Mouse (Mus musculus) 3134 (cell line): ENCODE data around the gene Mrpl20.
A peak's percentile ranks its signal among the peaks of the same experiment; 100 is the strongest.
"Not testable (repeated sequence)": the region's sequence is repeated elsewhere in the genome, so short reads cannot be mapped to it uniquely, and the experiment has no call there.

ENCODE experiments used
- DNase-seq: peaks from one replicate; pipeline ENCODE4 v3.0.0-alpha.2; 2011; ENCODE audit warnings: low spot score; ENCODE audit not compliant: insufficient read length; ENCODE audit errors: extremely low read depth

Gene Mrpl20

GRCm38 (mm10) chr4:155783486-155784080 is 19.1 kb upstream of the Mrpl20 start:
- DNase-seq: no peak

GRCm38 (mm10) chr4:155784081-155784701 is 18.5 kb upstream of the Mrpl20 start:
- peak; percentile 81 for DNase-seq

GRCm38 (mm10) chr4:155785246-155785645 is 17.4 kb upstream of the Mrpl20 start:
- no peak for DNase-seq

- no peak for DNase-seq
Observed at GRCm38 (mm10) chr4:155785819-155786218, 16.9 kb upstream of the Mrpl20 start, which contains the start of gene Tmem88b. Tmem88b (minus strand) TSS chr4:155785874.

DNA sequence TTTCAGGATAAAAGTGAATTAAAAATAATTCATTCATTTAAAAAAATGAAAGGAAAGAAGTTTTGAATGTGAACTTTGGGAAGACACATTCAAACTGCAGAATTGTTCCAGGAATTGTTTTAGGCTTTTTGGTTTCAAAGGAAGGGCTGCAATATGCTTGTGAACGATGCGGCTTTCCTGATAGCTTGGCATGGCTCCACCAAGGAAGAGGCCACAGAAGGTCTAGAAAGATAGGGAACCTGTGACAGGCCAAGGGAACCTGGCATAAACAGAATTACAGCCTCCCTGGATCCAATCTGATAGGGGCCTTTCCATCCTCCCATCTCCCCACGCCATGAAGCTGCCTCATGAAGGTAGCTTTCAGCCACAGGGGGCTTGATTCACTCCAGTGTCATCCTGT is 14.4 kb upstream of the Mrpl20 start:
- no peak for DNase-seq

DNA sequence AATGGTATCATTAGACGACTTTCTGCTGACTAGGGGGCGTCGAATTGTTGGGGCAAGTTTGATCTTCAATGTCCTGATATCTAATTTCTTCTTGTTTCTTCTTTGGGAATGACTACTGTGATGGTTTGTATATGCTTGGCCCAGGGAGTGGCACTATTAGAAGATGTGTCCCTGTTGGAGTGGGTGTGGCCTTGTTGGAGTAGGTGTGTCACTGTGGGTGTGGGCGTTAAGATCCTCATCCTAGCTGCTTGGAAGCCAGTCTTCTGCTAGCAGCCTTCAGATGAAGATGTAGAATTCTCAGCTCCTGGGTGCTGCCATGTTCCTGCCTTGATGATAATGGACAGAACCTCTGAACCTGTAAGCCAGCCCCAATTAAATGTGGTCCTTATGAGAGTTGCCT is 13.8 kb upstream of the Mrpl20 start:
- DNase-seq: not testable (repeated sequence)

DNA sequence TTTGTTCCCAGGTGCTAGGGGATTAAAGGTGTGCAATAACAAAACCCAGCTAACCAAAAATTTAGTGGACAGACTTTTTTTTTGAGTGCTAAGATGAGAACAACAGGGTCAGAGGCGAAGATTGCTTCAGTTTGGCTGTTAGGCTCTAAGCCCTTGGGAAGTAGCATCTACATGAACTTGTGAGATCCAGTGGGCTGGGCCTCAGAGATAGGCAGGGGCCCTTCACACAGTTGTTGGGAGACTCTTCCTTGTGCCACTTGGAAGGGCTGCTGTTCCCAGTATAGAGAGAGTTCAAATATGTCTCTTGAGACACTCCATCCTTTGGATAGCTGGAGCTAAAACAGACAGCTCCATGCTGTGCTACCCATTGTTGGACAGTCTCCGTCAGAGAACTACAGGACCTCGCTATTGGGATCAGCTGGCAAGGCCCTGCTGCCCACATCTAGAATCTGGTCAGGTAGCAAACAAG is 12.6 kb upstream of the Mrpl20 start, which contains the start of gene Ankrd65:
TSS of gene Ankrd65 (plus strand) at position 419 of the 469 bp plus-strand sequence.
- DNase-seq: no peak

DNA sequence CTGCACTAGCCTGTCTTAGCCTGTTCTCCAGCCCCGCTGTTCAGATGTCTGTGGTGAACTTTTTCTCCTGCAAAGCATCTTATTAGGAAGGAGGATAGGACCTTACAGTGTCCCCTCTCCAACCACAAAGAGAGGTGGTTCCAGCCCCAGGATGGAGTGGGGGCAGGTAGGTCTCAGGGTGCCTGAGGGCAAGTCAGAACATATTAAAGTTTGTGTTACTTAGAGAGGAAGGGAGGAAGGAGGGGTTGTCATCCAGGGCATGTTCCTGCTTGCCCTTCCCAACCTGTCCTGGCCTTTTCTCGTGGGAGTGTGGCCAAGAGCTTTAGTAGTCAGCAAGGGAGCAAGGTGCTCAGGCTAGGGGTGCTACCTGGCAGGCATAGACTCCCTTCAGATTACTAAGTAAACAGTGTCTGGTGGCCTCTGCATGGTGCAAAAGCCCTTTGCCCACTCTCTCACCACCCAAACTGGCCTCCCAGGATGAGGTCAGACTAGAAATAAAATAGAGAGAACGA is 12.0 kb upstream of the Mrpl20 start:
- no peak for DNase-seq

- no peak for DNase-seq
Observed at GRCm38 (mm10) chr4:155791240-155791933, 11.3 kb upstream of the Mrpl20 start.

DNA sequence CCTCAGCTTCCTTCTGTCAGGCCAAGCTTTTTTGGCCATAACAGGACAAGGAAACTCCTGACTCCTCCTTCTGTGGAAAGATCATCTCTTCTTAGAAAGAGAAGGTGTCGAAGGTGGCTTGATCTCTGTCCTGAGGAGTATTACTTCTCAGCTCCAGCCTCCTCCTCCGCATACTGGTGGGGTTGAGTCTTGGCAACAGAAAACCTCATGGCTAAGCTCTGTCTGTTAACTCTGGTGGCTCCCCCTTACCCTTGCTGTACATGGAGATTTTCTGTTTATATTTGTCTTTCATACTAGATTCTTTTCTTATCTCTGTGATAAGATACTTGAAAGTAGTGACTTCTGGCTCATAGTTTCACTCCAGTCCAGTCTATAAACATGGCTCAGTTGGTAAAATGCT is 8.9 kb upstream of the Mrpl20 start:
- DNase-seq: no peak

DNA sequence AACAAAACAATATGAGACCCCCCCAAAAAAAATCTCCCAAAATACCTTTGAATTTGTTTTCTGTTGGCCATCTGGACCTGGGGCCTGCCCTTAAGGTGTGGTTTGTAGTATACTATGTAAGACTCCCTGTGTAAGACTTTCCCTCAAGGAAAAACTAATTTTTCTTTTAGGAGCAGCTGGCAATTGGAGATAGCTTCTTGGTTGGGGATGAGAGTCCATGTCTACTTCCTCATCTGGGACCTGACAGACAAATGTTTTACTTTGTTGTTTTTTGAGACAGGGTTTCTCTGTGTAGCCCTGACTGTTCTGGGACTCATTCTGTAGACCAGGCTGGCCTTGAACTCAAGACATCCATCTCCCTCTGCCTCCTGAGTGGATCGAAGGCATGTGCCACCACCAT is 603 bp upstream of the Mrpl20 start:
- no peak for DNase-seq

DNA sequence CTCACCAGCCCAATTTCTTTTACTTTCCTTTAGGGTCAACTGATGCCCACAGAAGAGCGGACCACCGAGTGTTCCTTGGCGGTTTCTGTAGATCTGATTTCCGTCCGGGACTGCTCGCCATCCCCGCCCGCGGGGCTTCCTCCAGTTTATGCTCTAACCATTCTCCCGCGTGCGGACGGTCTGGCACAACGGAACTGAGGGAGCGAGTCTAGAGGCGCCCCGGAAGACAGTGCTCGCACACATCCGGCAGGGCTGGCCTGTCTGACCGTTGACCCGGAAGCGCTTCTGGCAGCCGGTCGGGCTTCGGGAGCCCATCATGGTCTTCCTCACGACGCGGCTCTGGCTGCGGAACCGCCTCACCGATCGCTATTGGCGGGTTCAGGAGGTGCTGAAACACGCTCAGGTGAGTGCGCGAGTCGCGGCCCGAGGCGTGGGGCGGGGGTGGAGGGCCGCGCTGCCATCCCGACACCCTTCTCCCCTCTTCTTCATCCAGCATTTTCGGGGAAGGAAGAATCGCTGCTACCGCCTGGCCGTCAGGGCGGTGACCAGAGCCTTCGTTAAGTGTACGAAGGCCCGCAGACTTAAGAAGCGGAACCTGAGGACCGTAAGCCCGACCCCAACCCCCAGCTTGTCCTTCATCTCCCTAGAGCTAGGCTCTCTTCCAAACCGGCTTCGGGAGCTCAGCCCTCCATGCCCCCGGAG is 813 bp downstream of the Mrpl20 start:
- DNase-seq: peak; percentile 89

DNA sequence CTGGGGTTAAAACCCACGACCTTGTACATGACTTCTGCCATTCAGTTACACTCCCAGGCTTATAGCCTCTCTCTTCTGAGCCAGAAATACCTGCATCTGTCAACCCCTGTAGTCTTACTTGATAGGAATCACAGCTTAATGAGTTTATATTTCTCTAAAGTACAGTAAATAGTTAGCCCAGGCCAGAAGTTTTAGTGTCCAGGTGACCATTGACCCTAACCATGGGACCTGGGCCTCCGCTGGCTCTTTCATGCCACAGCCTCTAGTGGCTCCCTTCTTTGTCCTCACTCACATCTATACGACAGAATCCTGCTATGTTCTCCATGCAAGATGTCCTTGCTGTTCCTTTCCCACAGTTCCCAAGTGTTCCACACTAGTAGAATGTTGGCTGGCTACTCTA is 5.2 kb downstream of the Mrpl20 start:
- DNase-seq: no peak

DNA sequence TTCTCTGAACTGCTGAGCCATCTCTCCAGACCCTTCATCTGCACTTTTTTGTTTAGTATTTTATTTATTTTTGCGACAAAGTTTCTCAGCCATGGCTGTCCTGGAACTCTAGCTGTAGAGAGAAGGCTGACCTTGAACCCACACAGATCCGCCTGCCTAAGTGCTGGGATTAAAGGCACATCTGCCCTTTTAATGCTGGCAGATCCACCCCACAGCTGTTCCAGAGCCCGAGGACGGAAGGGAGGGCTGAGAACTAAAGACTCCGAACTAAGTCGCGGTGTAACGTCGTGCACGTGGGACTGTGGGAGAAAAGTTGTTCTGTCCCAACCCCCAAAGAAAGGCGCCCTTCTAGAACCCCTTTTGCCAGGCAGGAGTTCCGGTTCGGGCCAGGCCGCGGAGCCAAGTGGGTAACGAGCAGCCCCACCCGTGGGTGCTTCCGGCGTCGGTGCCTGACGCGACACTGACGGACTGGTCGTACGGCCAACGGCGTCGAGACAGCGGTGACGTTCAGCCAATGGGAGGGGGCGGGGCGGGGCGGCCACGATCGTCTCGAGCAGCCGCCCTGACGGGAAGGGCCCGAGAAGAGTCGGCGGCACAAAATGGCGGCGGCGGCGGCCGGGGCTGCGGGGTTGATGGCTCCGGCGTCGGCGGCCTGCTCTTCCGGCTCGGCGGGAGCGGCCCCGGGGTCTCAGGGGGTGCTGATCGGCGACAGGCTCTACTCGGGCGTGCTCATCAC is 9.4 kb downstream of the Mrpl20 start, which contains the start of gene Ccnl2:
TSS of gene Ccnl2 (plus strand) at position 561 of the 736 bp plus-strand sequence.
- DNase-seq: peak; percentile 92

DNA sequence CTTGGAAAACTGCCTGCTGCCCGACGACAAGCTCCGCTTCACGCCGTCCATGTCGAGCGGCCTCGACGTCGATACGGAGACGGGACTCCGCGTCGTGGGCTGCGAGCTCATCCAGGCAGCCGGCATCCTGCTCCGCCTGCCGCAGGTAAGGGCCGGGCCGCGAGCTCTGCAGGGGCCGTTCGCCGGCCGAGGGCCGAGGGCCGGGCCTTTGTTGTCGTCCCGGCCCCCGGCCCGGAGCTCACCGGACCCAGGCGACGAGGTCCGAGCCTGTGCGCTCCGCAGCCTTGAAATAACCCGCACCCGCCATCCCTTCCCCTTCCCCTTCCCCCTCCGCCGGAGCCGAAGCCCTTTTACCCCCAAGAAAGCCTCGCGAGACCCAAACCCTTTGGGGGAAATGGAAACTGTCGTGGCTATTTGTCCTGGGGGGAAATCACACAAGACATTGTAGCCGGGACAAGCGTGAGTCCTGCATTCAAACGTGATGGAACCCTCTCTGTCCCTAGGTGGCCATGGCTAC is 10.0 kb downstream of the Mrpl20 start:
- DNase-seq: peak; percentile 36

DNA sequence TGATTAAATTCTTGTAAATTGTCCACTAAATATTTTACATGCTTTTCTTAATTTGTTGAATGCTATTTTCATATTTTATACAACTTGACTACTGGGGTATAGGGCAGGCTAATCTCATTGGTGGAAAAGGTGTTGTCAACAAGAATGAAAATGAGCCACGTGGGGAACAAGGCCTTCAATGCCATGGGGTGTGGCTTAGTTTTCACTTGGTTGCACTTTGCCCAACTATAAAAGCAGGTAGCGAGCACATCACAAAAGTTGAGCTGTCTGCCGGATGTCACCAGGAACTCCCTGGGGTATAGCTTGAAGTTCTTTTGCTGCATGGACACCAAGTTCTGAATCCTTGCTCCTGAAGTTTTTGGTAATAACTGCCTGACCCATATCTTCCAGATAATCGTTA is 14.9 kb downstream of the Mrpl20 start:
- no peak for DNase-seq

- no peak for DNase-seq
Observed at GRCm38 (mm10) chr4:155821025-155821424, 18.3 kb downstream of the Mrpl20 start.

DNA sequence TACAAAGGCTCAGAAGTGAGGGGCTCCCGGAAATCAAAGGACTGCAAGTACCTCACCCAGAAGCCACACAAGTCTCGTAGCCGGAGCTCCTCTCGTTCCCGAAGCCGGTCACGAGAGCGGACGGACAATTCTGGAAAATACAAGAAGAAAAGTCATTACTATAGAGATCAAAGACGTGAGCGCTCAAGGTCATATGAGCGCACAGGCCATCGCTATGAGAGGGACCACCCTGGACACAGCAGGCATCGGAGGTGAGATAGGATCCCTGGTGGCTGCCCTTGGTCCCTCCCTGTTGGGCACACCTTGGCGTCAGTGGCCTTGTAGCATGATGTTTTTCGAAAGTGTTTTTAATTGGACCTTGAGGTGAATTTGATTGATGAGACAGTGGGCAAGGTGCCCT is 20.8 kb downstream of the Mrpl20 start:
- no peak for DNase-seq

GRCm38 (mm10) chr4:155829866-155830265 is 27.2 kb downstream of the Mrpl20 start:
- no peak for DNase-seq

DNA sequence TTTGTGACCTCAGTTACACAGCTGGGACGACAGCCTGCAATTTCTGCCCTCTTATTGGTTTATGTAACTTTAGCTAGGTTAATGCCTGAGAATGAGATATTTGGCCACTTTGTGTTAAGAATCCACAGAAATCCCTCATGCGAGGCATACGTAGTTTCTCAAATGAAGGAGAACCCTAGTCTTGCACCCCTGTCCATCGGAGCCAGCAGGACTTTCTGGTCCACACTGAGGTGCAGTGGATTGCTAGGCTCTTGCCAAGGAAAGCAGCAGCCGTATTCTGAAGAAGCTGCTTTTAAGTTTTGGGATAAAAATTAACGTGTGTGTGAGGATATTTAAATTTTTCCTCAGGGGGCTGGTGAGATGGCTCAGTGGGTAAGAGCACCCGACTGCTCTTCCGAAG is 27.9 kb downstream of the Mrpl20 start:
- no peak for DNase-seq
